Mouse (Mus musculus): Measurements from ENCODE around the gene Wfdc15b.

Gene Wfdc15b

GRCm38 (mm10) chr2:164180124-164180523 is 41.3 kb downstream of the Wfdc15b start:
- peak; percentile 70 for DNase-seq (ENCODE audit: low read depth)

- DNase-seq (ENCODE audit: low read depth) = no peak
Measured at GRCm38 (mm10) chr2:164177831-164178230, 43.6 kb downstream of the Wfdc15b start.

DNA sequence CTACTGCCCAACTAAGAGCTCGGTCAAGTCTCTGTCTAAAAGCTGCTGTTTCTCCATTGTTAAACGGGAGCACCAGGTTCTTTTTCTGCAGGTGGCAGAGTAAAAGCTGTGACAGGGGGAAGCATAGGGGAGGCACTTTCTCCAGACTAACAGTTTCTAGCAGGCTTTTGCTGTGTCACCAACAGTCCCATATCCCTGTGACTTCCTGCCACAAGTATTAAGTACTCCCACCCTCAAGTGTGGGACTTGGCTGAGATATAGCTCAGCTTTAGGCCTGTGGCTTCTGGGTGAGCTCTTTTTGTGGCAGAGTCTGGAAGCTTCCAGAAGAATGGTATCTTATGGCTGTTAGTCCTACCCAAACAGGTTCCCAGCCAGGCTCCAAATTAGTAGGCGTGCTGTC is 45.6 kb downstream of the Wfdc15b start:
- no peak for DNase-seq (ENCODE audit: low read depth)

DNA sequence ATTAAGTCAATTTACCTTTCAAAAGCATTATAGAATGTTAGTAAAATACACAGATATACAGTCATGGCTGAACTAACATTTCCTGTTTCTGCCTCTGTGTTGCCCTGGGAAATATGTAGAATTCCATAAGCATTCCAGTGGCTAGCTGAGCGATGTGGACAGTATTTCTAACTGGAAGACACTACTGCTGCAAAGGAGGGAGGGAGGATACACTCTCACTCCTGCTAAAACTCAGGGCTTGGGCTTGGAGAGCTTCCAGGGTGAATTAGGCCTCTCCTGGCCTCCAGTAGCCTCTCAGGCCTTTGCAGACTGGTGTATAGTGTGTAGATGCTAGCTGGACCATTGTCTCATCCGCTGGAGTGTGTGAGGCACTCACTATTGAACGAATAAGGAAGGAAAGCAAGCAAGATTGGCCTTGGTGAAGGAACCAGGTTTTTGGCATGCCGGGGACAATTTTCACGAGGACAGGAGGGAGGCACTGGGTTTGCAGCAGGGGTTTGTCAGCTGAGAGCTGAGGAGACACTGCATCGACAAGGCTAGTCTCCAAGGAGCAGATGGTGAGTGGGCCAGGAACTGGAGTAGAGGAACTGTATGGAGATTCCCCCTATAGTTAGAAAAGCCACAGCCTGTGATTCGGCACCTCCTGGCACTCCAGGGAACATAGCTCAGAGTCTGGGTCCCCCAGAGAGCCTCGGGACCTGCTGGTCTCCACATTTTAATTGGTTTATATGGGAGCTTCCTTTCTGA is 46.6 kb downstream of the Wfdc15b start:
- DNase-seq (ENCODE audit: low read depth) = no peak

GRCm38 (mm10) chr2:164173394-164173793 is 48.1 kb downstream of the Wfdc15b start:
- DNase-seq (ENCODE audit: low read depth) = no peak

DNA sequence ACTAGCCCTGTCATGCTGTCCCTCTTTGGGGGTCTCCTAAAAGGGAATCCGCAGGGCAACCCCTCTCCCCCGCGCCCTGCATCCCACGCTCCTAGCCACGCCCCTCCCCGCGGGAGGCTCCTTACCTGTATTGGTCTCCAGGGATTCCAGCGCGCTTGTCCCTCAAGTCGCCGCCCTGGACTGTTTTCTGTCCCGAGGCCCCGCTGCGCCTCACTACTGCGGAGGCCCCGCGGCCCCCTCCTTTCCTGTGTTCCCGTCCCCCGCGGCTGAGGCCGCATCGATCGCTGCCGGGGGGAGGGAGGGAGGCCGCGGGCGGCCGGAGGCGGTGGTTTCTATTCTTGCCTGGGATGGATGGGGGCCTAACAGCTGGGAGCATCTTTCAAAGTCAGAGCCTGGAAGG is 50.6 kb downstream of the Wfdc15b start, which contains the start of gene Kcns1:
Kcns1 (minus strand) TSS at position 212 of the 400 bp plus-strand sequence.
- no peak for DNase-seq (ENCODE audit: low read depth)

DNA sequence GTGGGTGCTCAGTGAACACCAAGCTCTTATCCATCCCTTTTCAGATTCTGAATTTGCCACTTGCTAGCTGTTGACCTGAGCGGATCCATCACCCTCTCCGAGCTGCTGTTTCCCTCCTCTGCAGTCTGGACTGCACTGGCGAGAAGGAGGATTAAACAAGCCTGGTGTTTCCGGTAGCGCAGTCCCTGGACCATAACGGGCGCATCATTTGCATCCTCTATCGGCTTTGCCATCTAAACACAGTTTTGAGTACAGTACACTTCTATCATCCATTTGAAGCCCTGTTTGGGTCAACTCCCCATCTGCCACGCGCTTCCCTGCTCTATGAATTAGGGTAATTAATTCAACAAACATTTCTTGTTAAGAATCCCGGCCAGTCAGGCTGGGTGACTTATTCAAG is 51.1 kb downstream of the Wfdc15b start:
- DNase-seq (ENCODE audit: low read depth) = peak; percentile 25

DNA sequence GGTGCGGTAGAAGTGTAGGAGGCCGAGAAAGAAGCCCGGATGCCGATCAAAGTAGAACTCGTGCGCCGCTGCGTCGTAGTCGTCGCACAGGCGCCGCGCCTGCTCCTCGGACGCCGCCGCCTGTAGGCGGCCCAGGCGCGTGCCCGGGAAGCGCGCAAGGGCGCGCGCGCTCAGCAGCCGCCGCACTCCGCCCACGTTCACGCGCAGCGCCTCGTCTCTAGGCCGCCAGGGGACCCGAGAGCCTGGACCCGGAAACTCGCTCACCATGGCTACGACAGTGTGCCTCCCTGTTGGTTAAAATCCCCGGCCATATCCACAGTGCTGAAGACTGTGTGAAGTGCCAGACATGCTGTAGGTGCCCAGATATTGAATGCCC is 52.9 kb downstream of the Wfdc15b start:
- peak; percentile 69 for DNase-seq (ENCODE audit: low read depth)

DNA sequence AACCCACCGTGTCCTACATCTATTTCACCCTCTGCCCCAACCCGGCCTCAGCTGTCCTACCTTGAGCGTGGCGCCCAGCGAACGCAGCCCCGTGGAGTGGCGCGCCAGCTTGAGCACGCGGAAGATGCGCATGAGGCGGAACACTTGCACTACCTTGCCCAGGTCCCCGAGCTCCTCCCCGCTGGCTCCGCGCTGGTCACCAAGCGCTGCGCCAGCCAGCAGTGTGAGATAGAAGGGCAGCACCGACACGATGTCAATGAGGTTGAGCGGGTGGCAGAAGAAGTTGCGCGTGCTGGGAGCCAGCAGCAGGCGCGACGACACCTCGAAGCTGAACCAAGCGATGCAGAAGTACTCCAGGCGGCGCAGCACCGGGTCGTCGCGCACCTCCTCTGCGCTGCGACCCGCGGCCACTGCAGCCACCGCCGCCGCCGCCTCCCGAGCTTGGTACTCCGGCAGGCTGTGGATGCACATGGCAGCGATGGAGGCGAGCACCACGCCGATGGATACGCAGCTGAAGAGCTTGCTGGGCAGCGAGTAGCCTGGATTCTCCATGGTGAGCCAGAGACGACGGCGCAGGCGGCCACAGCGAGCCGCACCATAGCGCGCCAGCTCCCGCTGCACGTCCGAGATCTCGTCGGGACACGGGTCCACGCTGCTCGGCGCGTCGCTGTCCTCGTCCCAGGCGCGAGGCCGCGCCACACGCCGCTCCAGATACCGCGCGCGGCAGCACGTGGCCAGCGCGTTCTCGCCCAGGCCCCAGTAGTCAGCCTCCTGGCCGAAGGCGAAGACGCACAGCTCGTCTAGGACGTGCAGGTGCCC is 53.5 kb downstream of the Wfdc15b start:
- no peak for DNase-seq (ENCODE audit: low read depth)

GRCm38 (mm10) chr2:164164941-164165340 is 56.5 kb downstream of the Wfdc15b start:
- DNase-seq (ENCODE audit: low read depth) = no peak
